Mouse (Mus musculus) T-helper 17 cell (primary cell): ENCODE data around the gene Mtln.

Source experiments
- in situ Hi-C, 2 experiments: fragments of 300-600 bp; cut with MboI, MseI; formaldehyde crosslinking; loops; 1 replicate in 1 of 2; 2 replicates in 1 of 2; pipeline ENCODE4 v1.15.1; 2025; ENCODE audit warnings: high pct_unique_total_duplicates in 2 of 2

The Mtln gene

DNA sequence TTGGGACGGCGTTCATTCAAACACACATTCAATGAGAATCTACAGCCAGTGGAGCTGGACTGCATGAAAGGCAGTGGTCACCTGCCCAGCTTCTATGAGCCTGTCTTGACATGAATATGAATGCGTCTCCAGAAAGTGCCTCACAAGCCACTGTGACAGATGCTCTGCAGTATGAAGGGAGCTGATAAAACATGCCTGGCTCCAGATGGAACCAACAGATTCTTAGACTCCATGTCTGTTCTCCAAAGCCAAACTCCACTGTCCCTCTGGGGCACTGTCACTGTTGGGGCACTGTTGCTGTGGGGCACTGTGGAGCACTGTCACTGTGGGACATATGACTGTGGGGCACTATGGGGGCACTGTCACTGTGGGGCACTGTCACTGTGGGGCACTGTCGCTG is 38.2 kb downstream of the Mtln start:
- in situ Hi-C loops, result no loop called here

DNA sequence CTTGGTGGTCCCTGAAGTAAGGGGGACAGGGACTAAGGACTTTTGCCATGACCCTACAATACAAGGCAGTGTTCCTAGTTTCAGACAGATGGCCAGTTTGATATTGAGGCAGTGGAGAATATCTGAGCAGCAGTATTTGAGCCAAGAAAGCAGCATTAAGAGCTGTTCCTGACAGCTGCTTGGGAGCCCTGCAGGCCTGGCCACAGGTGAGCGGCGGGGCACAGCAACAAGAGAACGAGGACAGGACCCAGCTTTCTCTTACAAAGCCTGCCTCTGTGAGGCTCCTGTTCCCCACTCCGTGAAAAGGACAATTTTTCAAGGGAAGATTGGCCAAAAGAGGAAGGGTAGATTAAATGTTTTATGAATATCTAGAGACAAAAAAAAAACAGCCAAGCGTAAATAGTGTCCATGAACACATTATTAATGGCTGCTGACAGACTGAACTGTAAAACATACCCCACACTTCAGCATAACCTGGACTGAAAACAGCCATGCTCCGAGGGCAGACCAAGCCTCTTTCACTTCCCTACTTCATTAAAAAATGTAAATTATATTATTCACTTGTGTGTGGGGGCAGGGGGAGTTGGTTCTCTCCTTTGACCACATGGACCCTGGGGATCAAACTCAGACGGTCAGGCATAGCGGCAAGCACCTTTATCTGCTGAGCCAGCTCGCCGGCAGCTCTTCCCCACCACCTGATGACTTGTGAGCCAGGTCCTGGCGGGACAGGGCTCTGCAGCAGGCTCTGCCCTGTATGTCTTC is 40.3 kb downstream of the Mtln start:
- in situ Hi-C loops, result no loop called here

DNA sequence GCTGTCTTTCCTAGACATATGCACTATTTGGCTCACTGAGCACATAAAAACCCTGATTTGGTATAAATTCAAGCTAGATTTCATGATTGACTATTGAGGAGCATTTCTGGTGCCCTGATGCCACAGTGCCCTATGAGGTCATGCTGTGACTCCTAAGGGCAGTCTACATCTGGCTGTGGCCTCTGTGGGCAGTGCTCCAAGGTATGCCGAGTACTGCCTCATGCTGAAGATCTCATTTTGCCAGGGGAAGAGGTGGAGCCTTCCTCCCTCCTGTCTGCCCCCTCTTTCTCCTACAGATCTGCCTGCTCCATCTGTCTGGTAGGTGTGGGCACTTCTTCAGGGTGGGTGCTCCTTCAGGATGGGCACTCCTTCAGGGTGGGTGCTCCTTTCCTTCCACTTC is 42.9 kb downstream of the Mtln start:
- in situ Hi-C loops, result no loop called here

DNA sequence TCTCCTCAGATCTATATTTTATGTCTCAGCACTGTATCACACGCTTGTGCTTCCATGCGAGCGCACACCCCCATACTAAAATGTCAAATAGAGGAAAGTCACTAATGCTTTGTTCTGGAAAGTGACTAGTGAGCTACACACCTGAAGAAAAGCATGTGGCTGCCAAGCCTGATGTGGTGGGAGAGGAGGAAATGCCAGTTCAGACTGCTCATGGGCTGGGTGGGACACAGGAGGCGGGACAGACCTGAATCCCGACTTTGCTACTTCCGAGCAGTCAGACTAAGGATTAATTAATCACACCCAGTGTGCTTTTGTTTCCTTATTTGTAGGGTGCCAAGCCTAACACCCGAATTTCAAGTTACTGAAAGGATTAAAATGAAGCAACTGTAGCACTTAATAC is 44.0 kb downstream of the Mtln start:
- in situ Hi-C loops, result no loop called here

DNA sequence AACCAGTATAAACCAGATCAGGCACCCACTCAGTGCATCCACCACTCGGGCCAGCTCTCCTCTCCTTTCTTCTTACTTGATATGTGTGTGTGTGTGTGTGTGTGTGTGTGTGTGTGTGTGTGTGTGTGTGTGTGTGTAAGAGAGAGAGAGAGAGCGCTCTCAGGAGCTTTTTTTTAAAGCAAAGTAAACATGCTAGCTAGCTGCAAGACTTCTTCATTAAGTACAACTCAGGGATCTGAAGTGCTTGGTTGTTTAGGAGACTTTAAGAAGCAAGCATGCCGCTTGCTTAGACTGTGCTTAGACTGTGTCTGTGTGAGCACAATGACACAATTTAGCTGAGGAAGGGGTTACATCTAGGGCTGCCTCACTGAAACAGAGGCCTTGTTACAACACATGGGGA is 49.7 kb downstream of the Mtln start:
- in situ Hi-C loops, result no loop called here
